Mouse (Mus musculus): ENCODE data around the gene Amigo3. TPM values are rescaled to one million over a fixed set of nuclear protein-coding genes. Genes with fewer than 3 reads are reported as not detected.
A peak's percentile ranks its signal among the peaks of the same experiment; 100 is the strongest.

The Amigo3 gene
- total and polyA plus RNA-seq, 2 experiments from 2014 or later: 1.6 to 7.6 TPM

DNA sequence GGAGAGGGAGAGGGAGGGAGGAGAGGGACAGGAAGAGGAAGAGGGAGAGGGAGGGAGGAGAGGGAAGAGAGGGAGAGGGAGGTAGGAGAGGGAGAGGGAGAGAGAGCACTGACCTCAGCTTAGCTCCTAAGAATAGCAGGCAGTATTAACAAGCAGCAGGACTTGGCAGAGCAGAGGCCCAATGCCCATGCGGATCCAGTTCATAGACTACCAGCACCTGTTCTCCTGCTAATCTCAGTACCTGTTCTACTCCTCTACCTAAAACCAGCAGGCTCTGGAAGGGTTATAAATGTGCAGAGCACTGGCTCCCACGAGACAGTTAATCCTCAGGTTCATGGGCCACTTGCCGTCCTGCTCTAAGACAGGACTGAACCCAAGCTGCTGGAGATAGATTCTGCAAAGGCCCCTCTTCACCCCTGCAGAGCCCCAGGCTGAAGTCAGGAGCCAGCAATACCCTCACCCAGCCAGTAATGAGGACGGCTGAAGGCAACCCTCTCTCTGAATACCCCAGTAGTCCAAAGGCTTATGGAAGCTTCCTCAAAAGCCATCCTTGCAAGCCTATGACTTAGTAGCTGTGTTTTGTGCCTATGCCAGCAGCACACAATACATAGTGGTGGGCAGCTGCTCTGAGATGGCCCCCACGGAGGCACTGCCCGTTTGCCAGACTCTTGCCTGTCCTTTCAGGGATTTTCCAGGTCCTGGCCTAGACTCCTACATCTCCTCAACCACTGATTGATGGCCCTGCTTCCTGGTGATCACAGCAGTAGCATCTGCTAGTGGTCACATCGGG is 20.4 kb downstream of the Amigo3 start:
- Histone ChIP-seq H3K4me2 (ENCODE audit: low read depth, low read length) (no peak overlapping the region), H3K4me1 (ENCODE audit: control insufficient read depth, insufficient read depth) (peaks cover 16% of the 10 kb centered on the region), H3K27me3 (ENCODE audit: control insufficient read depth, insufficient read depth, low read length) (no peaks in the 10 kb centered on the region), H3K4me3 (ENCODE audit: low read depth, low read length) (no peak overlapping the region), H3K27ac (ENCODE audit: low read depth) (peak overlapping the region; percentile 77), H3K36me3 (replicated peaks; ENCODE audit: control insufficient read depth, insufficient read depth, low read length) (peaks cover 14% of the 10 kb centered on the region), H3K9ac (replicated peaks; ENCODE audit: low read depth, low read length) (0 out of 2 replicates have a peak overlapping the region, but pooled peaks have one; percentile 26), H3K9me3 (replicated peaks; ENCODE audit: control insufficient read depth, low read length) (no peaks in the 10 kb centered on the region)
- DNase-seq (ENCODE audit: low spot score) (no peak), ATAC-seq (ENCODE audit: insufficient read depth, low read depth) (peak; percentile 66)
- no peak for TF ChIP-seq CTCF (IDR thresholded peaks at IDR 0.05; ENCODE audit: low read depth)
- TF ChIP-seq EP300 (IDR thresholded peaks at IDR 0.05; ENCODE audit: low read depth): no peak
- 34% methylated on average over 7 of the region's 7 CpGs for WGBS

DNA sequence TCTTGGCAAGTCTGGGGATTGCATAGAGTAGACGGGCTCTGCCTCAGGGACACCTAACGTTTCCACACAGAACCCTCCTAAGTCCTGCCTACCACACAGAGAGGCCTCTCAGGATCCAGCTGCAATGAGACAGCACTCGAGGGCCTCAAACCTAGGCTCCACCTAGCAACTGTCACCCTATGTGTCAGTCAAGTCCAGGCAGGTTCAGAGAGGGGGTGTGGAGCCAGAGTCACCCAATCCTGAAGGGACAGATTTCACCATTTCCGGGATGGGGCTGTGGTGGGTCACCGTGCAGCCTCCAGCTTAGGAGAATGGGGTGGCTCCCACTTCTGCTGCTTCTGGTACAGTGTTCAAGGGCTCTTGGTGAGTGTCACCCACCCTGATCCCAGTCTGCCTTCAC is 27.2 kb downstream of the Amigo3 start, which contains the start of gene Mst1:
Gene Mst1, plus strand, starts transcription at position 269 of the 400 bp plus-strand sequence.
- DNase-seq (ENCODE audit: low spot score): no peak
- Histone ChIP-seq H3K4me1 (ENCODE audit: control insufficient read depth, insufficient read depth) (peaks cover 3% of the 10 kb centered on the region), H3K9me3 (replicated peaks; ENCODE audit: control insufficient read depth, low read length) (no peaks in the 10 kb centered on the region), H3K36me3 (replicated peaks; ENCODE audit: control insufficient read depth, insufficient read depth, low read length) (peaks cover 14% of the 10 kb centered on the region), H3K4me3 (ENCODE audit: low read depth, low read length) (peak within 1 kb of the TSS; percentile 80), H3K9ac (replicated peaks; ENCODE audit: low read depth, low read length) (peak within 1 kb of the TSS; percentile 77; the same call in 1 of the 2 replicates), H3K4me2 (ENCODE audit: low read depth, low read length) (peak within 1 kb of the TSS; percentile 70), H3K27ac (ENCODE audit: low read depth) (no peak within 1 kb of the TSS), H3K27me3 (ENCODE audit: control insufficient read depth, insufficient read depth, low read length) (peaks cover 23% of the 10 kb centered on the region)
- 76% methylated on average over 5 of the region's 5 CpGs for WGBS
- TF ChIP-seq EP300 (IDR thresholded peaks at IDR 0.05; ENCODE audit: low read depth) (no peak), CTCF (IDR thresholded peaks at IDR 0.05; ENCODE audit: low read depth) (no peak)
- ATAC-seq (ENCODE audit: insufficient read depth, low read depth): no peak

DNA sequence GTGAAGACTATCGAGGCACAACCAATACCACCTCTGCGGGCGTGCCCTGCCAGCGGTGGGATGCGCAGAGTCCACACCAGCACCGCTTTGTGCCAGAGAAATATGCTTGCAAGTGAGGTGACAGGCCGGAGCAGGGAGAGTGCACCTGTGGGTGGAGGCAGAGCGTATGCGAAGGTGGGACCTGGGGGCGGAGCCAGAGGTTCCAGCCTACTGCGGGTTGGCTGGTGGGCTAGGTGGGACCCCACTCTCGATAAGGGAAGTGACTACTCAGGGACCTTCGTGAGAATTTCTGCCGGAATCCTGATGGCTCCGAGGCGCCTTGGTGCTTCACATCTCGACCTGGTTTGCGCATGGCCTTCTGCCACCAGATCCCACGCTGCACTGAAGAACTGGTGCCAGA is 29.6 kb downstream of the Amigo3 start:
- peaks cover 3% of the 10 kb centered on the region for H3K4me1 ChIP-seq (ENCODE audit: control insufficient read depth, insufficient read depth)
- ATAC-seq (ENCODE audit: insufficient read depth, low read depth) (no peak), DNase-seq (ENCODE audit: low spot score) (no peak)
- H3K9me3 ChIP-seq (replicated peaks; ENCODE audit: control insufficient read depth, low read length): no peaks in the 10 kb centered on the region
- H3K27ac ChIP-seq (ENCODE audit: low read depth): no peak overlapping the region
- peak overlapping the region; percentile 15; the same call in 1 of the 2 replicates for H3K4me2 ChIP-seq (ENCODE audit: low read depth, low read length)
- H3K9ac ChIP-seq (replicated peaks; ENCODE audit: low read depth, low read length): no peak overlapping the region
- 6% methylated on average over 19 of the region's 19 CpGs for WGBS
- TF ChIP-seq CTCF (IDR thresholded peaks at IDR 0.05; ENCODE audit: low read depth): no peak
- TF ChIP-seq EP300 (IDR thresholded peaks at IDR 0.05; ENCODE audit: low read depth): no peak
- no peak overlapping the region for H3K4me3 ChIP-seq (ENCODE audit: low read depth, low read length)
- H3K36me3 ChIP-seq (replicated peaks; ENCODE audit: control insufficient read depth, insufficient read depth, low read length): peaks cover 38% of the 10 kb centered on the region
- H3K27me3 ChIP-seq (ENCODE audit: control insufficient read depth, insufficient read depth, low read length): peaks cover 23% of the 10 kb centered on the region

DNA sequence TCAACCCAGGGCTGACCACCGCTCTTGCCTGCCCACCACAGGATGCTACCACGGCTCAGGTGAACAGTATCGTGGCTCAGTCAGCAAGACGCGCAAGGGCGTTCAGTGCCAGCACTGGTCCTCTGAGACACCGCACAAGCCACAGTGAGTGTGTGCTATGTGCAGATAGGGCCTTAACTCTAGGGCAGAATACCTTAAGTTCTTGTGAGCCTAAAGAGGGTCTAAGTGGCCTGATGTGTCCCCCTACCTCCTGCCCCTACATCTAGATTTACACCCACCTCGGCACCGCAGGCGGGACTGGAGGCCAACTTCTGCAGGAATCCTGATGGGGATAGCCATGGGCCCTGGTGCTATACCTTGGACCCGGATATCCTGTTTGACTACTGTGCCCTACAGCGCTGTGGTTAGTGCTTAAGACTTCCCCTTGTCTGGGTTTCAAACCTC is 30.1 kb downstream of the Amigo3 start, which contains the start of gene Rnf123:
Gene Rnf123, minus strand, starts transcription at position 359 of the 444 bp plus-strand sequence.
- Histone ChIP-seq H3K4me3 (ENCODE audit: low read depth, low read length) (no peak within 1 kb of the TSS), H3K36me3 (replicated peaks; ENCODE audit: control insufficient read depth, insufficient read depth, low read length) (peaks cover 42% of the 10 kb centered on the region), H3K27ac (ENCODE audit: low read depth) (no peak within 1 kb of the TSS), H3K4me1 (ENCODE audit: control insufficient read depth, insufficient read depth) (peaks cover 3% of the 10 kb centered on the region), H3K9ac (replicated peaks; ENCODE audit: low read depth, low read length) (no peak within 1 kb of the TSS), H3K4me2 (ENCODE audit: low read depth, low read length) (peak within 1 kb of the TSS; percentile 15; the same call in 1 of the 2 replicates), H3K27me3 (ENCODE audit: control insufficient read depth, insufficient read depth, low read length) (peaks cover 23% of the 10 kb centered on the region), H3K9me3 (replicated peaks; ENCODE audit: control insufficient read depth, low read length) (no peaks in the 10 kb centered on the region)
- DNase-seq (ENCODE audit: low spot score) (no peak), ATAC-seq (ENCODE audit: insufficient read depth, low read depth) (no peak)
- 25% methylated on average over 12 of the region's 12 CpGs for WGBS
- TF ChIP-seq EP300 (IDR thresholded peaks at IDR 0.05; ENCODE audit: low read depth) (no peak), CTCF (IDR thresholded peaks at IDR 0.05; ENCODE audit: low read depth) (no peak)

DNA sequence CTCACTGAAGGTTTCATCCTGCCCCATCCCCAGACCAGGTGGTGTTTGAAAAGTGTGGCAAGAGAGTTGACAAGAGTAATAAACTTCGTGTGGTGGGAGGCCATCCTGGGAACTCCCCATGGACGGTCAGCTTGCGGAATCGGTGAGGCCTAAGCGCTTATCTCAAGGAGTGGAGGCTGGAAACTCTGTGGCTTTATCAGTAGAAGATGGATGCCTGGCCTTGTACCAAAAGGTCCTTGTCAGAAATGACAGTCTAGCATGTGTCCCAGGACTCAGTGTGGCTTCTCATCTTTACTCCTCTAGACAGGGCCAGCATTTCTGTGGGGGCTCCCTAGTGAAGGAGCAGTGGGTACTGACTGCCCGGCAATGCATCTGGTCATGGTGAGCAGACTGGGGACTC is 30.6 kb downstream of the Amigo3 start:
- no peak overlapping the region for H3K4me2 ChIP-seq (ENCODE audit: low read depth, low read length)
- H3K4me1 ChIP-seq (ENCODE audit: control insufficient read depth, insufficient read depth): peaks cover 3% of the 10 kb centered on the region
- peaks cover 23% of the 10 kb centered on the region for H3K27me3 ChIP-seq (ENCODE audit: control insufficient read depth, insufficient read depth, low read length)
- TF ChIP-seq EP300 (IDR thresholded peaks at IDR 0.05; ENCODE audit: low read depth): no peak
- TF ChIP-seq CTCF (IDR thresholded peaks at IDR 0.05; ENCODE audit: low read depth): no peak
- 43% methylated on average over 6 of the region's 6 CpGs for WGBS
- no peak for ATAC-seq (ENCODE audit: insufficient read depth, low read depth)
- H3K36me3 ChIP-seq (replicated peaks; ENCODE audit: control insufficient read depth, insufficient read depth, low read length): peaks cover 48% of the 10 kb centered on the region
- no peaks in the 10 kb centered on the region for H3K9me3 ChIP-seq (replicated peaks; ENCODE audit: control insufficient read depth, low read length)
- DNase-seq (ENCODE audit: low spot score): no peak
- H3K27ac ChIP-seq (ENCODE audit: low read depth): no peak overlapping the region
- no peak overlapping the region for H3K9ac ChIP-seq (replicated peaks; ENCODE audit: low read depth, low read length)
- H3K4me3 ChIP-seq (ENCODE audit: low read depth, low read length): no peak overlapping the region
